Mouse (Mus musculus) small intestine, adult 2 months (tissue): ENCODE results near the gene Otop2. TPM values are rescaled to one million over a fixed set of nuclear protein-coding genes. Genes with fewer than 3 reads are reported as not detected.

Experiments
- H3K27ac ChIP-seq: fragments of 200-500 bp; 2 replicates; pipeline ENCODE4 v1.5.1; 2012; ENCODE audit warnings: low read depth, low read length, control low read depth, inconsistent platforms; ENCODE audit not compliant: insufficient read depth
- H3K27me3 ChIP-seq: fragments of 200-500 bp; 2 replicates; pipeline ENCODE4 v1.6.1; 2012; ENCODE audit warnings: mild to moderate bottlenecking, moderate library complexity, low read length, inconsistent platforms; ENCODE audit not compliant: control insufficient read depth, insufficient read depth
- H3K36me3 ChIP-seq: fragments of 200-500 bp; 2 replicates; pipeline ENCODE4 v1.6.1; 2012; ENCODE audit warnings: mild to moderate bottlenecking, low read length, control low read depth, inconsistent platforms; ENCODE audit not compliant: control insufficient read depth, insufficient read depth
- H3K4me1 ChIP-seq: fragments of 200-500 bp; 2 replicates; pipeline ENCODE4 v1.6.1; 2012; ENCODE audit warnings: low read length, inconsistent platforms, mixed read lengths; ENCODE audit not compliant: control insufficient read depth, insufficient read depth, insufficient read length
- H3K4me3 ChIP-seq: fragments of 200-500 bp; 2 replicates; pipeline ENCODE4 v1.5.1; 2012; ENCODE audit warnings: low read depth, mild to moderate bottlenecking, control low read depth, inconsistent platforms, low read length, moderate library complexity
- CTCF ChIP-seq: fragments of 200-500 bp; IDR thresholded peaks from 2 replicates; pipeline ENCODE4 v1.5.1; 2012; ENCODE audit warnings: low read depth, mild to moderate bottlenecking, control low read depth, inconsistent platforms, low read length, moderate library complexity, mixed read lengths; ENCODE audit not compliant: insufficient replicate concordance, insufficient read length; ENCODE audit errors: extremely low read depth
- POLR2A ChIP-seq: fragments of 200-500 bp; IDR thresholded peaks from 2 replicates; pipeline ENCODE4 v1.6.1; 2012; ENCODE audit warnings: low read depth, mild to moderate bottlenecking, control low read depth, inconsistent platforms, low read length, moderate library complexity
- WGBS: fragments of 180-500 bp; shearing (Covaris S2); methylation state at CpG from one replicate; pipeline ENCODE4 v1.1.7; 2018; 5-methylcytosine and 5-hydroxymethylcytosine counted together
- polyA plus RNA-seq: library from polyadenylated mRNA; depleted of rRNA; stranded (reverse); fragments of >200 nt; gene quantifications from 2 replicates; pipeline ENCODE4 v1.2.3, GENCODE M21; 2012

The Otop2 gene
- polyA plus RNA-seq, 1 experiment, result 1.3 TPM

- no peaks in the 10 kb centered on the region for H3K36me3 ChIP-seq
- peaks cover 45% of the 10 kb centered on the region for H3K4me1 ChIP-seq
- H3K27ac ChIP-seq, result peak overlapping the region; percentile 86
- no peaks in the 10 kb centered on the region for H3K27me3 ChIP-seq
- 39% methylated on average over 4 of the region's 4 CpGs for WGBS
- TF ChIP-seq POLR2A, result no peak
- TF ChIP-seq CTCF, result no peak
- no peak overlapping the region for H3K4me3 ChIP-seq
Measured at GRCm38 (mm10) chr11:115349976-115350375, 43.0 kb downstream of the Otop2 start.

GRCm38 (mm10) chr11:115353375-115353774 lies 46.4 kb downstream of the Otop2 start:
- TF ChIP-seq POLR2A (no peak), CTCF (no peak)
- 94% methylated on average over 5 of the region's 5 CpGs for WGBS
- H3K4me3 ChIP-seq, result no peak overlapping the region
- H3K27me3 ChIP-seq, result no peaks in the 10 kb centered on the region
- H3K4me1 ChIP-seq, result peaks cover 20% of the 10 kb centered on the region
- H3K27ac ChIP-seq, result no peak overlapping the region
- H3K36me3 ChIP-seq, result no peaks in the 10 kb centered on the region

GRCm38 (mm10) chr11:115354183-115354582 lies 47.2 kb downstream of the Otop2 start:
- WGBS, result 12% methylated on average over 8 of the region's 8 CpGs
- no peaks in the 10 kb centered on the region for H3K36me3 ChIP-seq

GRCm38 (mm10) chr11:115358468-115358867 lies 51.5 kb downstream of the Otop2 start:
- WGBS, result 7% methylated on average over 5 of the region's 5 CpGs
- Histone ChIP-seq H3K4me3 (no peak overlapping the region), H3K4me1 (peaks cover 13% of the 10 kb centered on the region), H3K27me3 (no peaks in the 10 kb centered on the region), H3K36me3 (no peaks in the 10 kb centered on the region), H3K27ac (no peak overlapping the region)
- TF ChIP-seq CTCF (peak; percentile 47; the same call in 1 of the 2 replicates), POLR2A (no peak)

More at GRCm38 (mm10) chr11:115354183-115354582, 47.2 kb downstream of the Otop2 start:
- Histone ChIP-seq H3K4me3 (no peak overlapping the region), H3K27ac (no peak overlapping the region), H3K27me3 (no peaks in the 10 kb centered on the region), H3K4me1 (peaks cover 19% of the 10 kb centered on the region)
- TF ChIP-seq CTCF, result peak; percentile 89
- no peak for TF ChIP-seq POLR2A

- Histone ChIP-seq H3K4me1 (peaks cover 13% of the 10 kb centered on the region), H3K27ac (peak overlapping the region; percentile 69), H3K27me3 (no peaks in the 10 kb centered on the region), H3K4me3 (peak overlapping the region; percentile 4), H3K36me3 (no peaks in the 10 kb centered on the region)
- no peak for TF ChIP-seq CTCF
- no peak for TF ChIP-seq POLR2A
- WGBS, result 17% methylated on average over 3 of the region's 3 CpGs
Measured at GRCm38 (mm10) chr11:115359293-115359692, 52.3 kb downstream of the Otop2 start.

GRCm38 (mm10) chr11:115359726-115360125 lies 52.8 kb downstream of the Otop2 start:
- Histone ChIP-seq H3K27ac (peak overlapping the region; percentile 69), H3K27me3 (no peaks in the 10 kb centered on the region), H3K36me3 (no peaks in the 10 kb centered on the region), H3K4me3 (peak overlapping the region; percentile 4), H3K4me1 (peaks cover 13% of the 10 kb centered on the region)
- TF ChIP-seq POLR2A (no peak), CTCF (peak; percentile 25; the same call in 1 of the 2 replicates)
- 20% methylated on average over 6 of the region's 6 CpGs for WGBS

- no peaks in the 10 kb centered on the region for H3K27me3 ChIP-seq
- no peak overlapping the region for H3K27ac ChIP-seq
- peaks cover 6% of the 10 kb centered on the region for H3K4me1 ChIP-seq
- H3K4me3 ChIP-seq, result no peak overlapping the region
- WGBS, result 75% methylated on average over 3 of the region's 3 CpGs
- TF ChIP-seq POLR2A (no peak), CTCF (no peak)
- H3K36me3 ChIP-seq, result no peaks in the 10 kb centered on the region
Measured at GRCm38 (mm10) chr11:115364136-115364535, 57.2 kb downstream of the Otop2 start.
